Mouse (Mus musculus) T-helper 2 cell (primary cell): ENCODE measurements at regions not wholly inside any gene's neighbourhood (a gene's known extent, or its start where the extent isn't known, plus 50 kb on each side); places are given as distances from the start of the nearest gene placed in this dataset.

Experiments used
- in situ Hi-C: fragments of 300-600 bp; cut with MboI, MseI; formaldehyde crosslinking; loops from one replicate; pipeline ENCODE4 v1.15.1; 2025; ENCODE audit warnings: high pct_unique_total_duplicates

DNA sequence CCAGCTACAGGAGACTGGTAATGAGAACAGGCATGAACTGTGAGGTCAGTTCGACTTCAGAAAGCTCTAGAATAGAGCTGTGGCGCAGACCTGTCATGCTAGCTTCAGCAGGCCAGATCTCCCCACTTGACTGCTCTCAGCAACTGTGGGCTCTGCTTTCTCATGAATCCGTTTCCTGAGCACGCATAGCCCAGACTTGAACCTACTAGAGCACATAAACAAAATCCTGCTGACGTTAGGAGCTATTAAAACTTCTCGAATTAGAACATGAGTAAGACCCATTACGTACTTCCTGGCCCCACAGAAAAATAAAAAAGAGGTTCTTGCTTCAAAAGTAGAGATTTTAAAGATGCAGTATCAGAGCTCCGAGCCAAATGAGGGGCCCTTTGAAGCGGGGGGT lies 165.1 kb upstream of the Serp2 start:
- in situ Hi-C loops = no loop called here

DNA sequence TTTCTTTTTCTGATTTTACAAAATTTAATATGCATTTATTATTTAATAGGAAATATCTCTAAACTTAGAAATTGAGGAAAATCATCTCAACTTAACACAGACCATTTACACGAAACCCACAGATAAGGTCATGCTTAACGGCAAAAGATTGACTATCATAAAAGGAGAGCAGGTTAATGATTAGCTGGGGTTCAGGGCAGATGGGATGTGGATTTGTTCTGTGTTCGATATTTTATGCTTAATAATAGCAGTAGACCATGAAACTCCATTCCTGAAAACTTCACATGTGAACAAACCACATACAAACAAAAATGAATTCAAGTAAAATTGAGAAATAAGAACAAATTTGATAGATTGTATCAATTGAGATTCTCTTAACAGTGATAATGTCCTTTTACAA lies 160.4 kb upstream of the Serp2 start:
- in situ Hi-C loops = no loop called here

DNA sequence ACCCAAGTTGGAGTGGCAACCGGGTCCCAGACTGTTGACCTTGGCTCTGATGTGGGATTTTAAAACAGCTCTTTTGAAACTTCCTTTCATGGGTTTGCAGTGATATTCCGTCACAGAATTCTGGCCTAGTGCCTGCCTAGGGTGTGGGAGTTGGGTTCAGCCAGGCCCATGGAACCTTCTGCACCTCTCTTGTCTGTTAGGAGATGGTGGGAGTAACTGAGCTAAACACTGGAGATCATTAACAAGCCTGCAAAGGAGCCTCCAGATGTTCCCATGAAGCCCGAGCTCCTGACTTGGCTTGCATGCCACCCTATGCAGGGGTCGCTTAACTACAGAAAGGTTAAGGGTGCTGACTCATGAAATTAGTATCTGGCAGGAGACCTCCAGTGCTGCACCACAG lies 158.0 kb upstream of the Serp2 start:
- in situ Hi-C loops = no loop called here

DNA sequence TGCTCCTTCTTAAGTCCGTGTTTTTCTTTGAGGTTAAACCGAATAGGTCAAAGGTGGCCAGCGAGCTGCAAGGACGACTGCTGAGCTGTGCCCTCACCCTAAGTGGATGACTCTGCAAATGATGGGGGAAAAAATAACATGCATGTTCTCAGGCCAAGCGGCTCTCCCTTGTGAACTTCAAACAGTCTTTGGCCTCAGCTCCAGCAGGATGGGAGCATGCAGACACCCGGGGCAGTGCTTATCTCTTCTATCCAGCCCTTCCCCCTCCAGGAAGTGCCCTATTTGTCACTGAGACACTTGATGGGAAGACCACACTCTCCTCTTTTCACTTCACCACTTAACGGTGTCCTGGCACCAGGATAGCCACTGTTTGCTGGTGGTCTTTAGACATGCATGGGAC lies 157.3 kb upstream of the Serp2 start:
- in situ Hi-C loops = no loop called here

DNA sequence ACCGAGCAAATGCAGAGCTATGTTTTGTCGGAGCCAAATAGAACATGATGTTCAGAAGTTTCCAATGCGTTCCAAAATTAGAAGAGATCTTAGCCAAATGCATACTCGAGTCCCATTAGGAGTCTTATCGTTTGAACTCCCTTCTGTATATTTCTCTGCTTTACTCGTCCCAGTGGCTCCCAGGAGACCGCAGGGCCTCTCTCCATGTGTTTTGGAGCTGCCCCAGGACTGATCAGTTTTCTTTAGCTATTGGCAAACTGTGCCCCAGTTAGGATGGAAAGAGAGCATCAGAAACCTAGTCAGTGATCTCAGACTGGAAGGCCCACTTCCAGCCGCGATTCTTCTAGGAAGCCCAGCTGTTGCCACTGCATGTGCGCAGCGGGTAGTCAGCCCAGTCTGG lies 152.0 kb upstream of the Serp2 start:
- in situ Hi-C loops = no loop called here

DNA sequence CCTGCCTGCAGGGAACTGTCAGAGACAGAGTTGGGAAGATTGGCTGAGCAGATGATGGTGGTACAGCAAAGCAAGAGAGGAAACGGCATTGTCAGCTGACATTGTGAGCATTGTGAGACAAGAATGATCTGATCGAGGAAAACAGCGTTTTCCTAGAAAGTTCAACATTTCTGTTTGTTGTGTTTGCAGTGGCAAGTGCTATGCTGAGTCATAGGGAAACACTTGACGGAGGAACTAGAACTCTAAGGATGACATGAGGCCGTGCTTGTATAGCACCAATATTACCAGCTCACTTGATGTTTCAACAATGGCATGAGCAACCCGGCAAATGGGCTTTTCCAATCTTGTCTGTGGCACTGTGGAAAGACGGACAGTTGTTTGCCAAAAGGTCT lies 146.7 kb upstream of the Serp2 start:
- in situ Hi-C loops = no loop called here

DNA sequence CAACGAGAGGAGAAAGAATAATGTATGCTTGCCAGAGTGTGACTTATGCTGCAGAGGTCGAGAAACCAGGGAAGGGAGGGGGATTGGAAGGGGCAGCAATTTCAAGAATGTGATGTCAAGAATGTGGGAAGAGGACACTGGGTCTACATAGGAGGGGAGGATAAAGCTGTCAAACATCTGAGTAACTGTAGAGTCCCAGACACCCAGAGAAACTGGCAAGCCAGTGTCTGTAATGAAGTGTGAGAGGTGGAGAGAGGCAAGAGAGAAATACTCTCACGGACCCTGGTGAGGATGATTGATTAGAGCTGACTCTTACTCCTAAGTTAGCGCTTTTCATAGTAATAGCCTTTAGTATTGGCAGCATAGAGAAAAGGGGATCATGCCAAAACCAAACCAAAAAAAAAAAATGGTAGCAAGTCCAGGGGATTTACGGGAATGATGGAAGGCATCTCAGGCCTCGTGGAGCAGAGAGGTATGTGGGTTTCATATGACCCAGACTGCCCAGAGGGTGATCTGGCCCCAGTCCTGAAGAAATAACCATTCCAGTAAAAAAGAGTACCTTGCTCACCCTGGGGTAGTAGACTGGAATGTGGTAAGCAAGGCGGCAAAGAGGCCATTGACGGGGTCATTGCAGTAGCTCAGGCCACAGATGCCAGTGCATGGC lies 146.2 kb upstream of the Serp2 start:
- in situ Hi-C loops = no loop called here

DNA sequence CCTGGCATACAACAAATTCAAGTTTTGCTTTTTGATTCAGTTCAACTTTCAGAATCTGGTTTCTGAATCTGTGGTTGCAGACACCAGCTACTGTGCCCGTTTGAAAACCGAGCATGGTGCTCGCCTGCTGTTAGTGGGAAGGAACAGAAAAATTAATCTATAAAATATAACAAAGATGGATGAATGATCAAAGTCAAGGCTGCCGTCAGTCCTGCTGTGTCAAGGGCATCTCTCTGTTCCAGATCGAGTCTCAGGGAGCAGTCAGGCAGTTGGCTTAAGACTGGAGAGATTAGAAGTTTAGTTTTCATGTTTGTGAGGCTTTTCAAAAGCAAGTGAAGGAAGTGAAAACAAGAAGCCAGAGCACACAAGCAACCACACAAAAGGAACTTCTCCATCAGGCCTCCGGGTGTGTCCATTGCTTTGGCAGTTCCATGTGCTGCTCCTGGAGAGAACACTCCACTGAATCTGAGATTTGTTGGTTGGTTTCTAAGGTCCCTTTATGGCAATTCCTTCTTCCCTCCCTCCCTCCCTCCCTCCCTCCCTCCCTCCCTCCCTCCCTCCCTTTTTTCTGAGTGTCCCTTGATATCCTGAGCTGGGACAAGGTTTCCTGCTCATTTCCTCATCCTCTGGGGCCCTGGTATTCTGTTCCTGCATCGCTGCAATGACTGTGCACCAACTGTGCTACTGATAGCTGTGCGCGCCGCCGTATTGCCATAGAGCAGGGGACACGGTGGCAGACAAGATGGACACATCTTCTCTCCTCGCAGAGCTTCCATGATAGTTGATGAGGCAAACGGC lies 145.4 kb upstream of the Serp2 start:
- in situ Hi-C loops = no loop called here

DNA sequence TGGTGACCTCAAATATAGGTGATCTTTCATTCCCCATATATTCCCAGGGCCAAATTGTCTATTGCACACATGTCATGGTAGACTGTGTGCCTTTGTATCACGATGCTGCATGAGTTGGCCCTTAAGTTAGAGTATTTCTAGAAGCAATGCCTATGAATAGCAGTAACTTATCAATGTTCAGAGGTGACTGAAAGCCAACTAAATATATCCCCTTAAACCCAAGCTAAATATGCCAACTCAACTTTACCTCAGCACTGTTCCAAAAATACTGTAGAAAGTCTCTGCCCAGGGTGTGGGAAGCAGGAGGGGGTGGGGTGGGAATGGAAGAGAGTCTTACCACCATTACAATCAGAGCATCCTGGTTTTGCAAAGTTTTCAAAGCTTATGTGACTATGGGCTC lies 144.6 kb upstream of the Serp2 start:
- in situ Hi-C loops = no loop called here

DNA sequence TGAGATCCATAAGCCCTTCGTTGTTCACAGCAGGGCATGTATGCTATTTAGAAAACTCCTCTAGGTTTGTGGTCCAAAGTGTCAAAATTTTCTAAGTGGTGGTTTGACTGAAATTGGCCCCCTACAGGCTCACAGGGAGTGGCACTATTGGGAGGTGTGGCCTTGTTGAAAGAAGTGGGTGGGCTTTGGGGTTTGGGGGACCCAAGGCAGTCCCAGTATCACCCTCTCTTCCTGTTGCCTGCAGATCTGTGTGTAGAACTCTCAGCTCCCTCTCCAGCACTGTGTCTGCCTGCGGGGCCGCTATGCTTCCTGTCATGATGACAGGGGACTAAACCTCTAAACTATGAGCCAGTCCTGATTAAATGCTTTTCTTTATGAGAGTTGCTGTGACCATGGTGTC lies 144.1 kb upstream of the Serp2 start:
- in situ Hi-C loops = no loop called here

DNA sequence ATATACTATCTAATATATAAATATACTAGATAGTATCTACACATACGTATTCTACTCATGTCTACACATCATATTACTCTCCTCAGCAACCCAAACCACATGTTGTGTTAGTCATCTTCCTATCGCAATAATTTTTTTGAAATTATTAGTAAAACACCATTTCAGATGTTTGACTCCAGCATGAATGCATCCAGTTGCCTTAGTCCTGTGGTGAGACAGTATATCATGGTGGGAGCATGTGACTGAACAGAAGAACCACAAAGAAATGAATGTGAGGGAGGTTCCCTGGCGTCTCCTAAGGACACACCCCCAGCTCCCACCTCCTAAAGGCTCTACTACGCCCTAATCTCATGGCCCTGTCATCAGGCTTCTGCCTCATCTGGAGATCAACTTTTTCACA lies 143.5 kb upstream of the Serp2 start:
- in situ Hi-C loops = no loop called here

DNA sequence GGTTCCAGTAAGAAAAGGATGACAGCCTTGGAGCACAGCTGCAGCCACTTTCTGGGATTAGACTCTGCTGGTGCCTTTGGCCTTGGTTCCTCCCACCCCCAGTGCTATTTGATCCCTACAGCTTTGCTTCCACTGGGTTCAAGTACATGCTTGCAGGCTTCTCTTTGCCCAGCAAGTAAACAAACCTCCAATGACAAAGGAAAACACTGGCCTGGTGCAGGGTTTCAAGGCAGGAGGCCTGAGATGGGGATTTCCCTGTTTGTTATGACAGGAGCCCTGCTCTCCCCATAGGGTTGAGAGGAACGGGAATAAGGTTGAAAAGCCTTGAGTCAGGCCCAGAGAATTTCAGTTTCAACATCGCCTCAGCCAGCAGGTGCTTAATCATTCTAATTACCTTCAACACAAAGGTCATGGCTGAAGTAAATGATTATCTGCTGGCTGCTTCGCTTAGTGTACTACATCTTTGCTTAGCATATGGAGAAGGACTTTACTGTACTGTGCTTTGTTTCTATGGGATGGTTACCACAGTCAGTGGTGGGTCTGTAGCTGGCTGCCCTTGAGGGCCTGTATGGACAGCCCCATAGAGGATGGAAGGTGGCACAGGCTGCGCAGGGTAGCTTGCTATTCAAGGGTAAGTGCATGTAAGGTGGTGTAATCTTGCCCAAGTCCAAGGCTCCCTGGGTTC lies 142.2 kb upstream of the Serp2 start:
- in situ Hi-C loops = no loop called here

DNA sequence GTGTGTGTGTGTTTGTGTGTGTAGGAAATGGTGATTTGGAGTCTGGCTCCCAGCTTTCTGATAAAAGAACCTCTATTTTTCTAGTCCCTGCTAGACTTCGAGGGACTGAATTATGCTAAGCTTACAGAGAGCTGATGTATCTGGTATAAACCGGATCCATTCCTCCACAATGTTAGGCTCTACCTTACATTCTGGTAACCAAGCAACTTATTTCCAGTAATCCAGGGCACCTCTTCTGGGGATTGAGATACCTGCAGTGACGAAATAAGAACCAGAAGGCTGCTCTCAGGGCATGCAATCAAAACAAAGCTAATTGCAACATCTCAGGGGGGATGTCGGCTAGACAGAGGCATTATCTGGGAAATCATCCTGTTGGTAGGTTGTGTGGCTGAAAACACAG lies 140.0 kb upstream of the Serp2 start:
- in situ Hi-C loops = no loop called here

DNA sequence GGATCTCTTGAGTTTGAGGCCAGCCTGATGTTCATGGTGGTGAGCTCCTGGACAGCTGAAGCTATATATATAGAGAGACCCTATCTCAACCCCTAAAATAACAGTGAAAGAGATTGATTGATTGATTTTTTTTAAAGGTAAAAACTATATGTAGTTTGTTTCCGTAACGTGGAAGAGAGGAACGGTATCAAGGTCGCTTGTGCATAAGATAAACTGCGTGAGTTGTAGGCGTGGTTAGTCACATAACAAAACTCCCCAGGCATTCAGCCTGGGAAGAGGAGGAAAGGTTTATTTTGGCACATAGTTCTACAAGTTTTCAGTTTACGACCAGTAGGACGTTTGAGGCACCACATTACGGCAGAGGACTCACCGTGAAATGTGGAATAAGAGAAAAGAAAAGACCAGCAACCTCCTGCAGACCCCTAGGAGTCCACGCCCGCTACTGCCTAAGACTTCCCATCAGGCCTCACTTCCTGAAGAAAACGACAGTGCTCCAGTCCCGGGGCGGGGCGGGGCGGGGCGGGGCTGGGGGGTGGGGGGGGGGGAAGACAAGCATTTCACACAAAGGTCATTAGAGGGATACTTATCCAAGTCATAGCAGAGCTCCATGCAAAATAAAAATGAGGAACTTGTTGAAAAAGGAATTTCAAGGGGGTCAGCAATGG lies 139.1 kb upstream of the Serp2 start:
- in situ Hi-C loops = no loop called here

DNA sequence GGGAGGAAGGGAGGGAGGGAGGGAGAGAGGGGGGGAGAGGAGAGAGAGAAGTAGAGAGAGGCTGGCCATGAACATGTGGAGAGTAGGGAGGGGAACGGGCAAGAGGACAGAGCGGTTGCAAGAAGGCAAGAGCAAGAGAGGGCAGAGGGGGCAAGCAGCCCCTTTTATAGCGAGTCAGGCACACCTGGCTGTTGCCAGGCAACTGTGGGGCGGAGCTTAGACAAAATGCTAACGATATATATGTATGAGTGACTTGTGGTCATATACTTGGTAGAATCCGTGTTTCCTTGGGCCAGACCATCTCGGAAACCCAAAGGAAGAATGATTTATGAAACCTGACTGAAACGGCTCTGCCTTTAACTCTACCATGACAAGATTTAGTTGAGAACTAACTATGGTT lies 138.2 kb upstream of the Serp2 start:
- in situ Hi-C loops = no loop called here

DNA sequence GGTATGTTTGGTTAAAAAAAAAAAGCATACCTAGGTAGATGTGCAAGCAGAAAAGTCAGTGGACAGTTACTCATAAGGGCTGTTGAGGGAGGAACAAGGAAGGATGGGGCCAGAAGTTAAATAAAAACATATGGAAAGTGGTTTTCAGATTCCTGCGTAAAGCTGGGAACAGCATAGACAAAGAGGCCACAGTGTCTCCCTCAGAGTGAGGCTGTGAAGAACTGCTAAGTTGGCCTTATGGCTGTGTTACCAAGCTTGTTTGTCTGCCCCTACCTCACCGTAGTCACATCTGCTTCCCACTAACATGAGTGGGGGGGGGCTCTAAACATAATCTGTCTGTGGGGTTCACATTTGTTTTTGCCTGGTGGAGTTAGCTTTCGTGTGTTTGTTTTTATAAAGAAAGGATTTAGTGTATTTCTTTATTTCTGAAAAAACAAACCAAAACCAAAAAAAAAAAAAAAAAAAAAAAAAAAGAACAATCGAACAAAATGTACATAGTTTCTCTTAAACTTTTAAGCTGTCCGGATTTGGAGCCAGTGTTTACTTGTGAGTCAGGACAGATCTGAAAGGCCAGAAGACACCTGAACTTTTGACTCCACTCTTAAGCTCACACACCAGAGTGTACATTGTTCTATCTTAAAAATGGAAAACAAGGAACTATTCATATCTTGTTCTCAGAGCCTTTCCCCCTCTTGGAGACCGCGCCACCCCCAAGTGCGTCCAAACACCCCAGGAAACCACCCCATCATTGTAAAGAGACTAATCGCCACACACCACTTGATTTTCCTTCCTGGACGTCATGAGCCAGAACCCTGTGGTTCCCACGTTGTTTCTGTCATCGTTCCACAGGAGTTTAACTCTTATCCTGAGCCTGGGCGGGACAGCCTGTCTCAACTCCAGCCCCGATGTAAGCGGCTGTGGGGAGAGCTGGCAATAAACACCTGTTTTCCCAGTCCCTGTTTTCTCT lies 136.9 kb upstream of the Serp2 start:
- in situ Hi-C loops = no loop called here

DNA sequence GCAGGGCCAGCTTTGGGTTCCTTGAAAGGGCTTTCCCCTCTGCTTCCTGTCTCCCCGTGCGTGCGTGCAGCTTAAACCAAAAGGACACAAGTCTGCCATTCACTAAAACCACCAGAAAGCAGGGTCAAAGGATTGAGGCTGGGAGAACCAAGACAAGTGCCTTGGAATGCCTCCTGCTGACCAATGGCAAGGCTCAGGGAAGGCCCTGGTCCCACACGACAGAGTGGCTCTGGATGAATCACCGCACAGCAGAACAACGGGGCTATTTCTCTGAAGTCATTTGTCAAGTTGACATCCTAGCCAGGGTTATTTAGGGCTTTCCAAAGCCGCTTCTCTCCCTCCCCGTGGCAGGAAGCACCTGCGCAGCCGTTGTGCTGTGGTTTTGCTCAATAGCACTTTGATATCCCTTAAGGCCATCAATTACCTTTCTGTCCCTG lies 131.3 kb upstream of the Serp2 start:
- in situ Hi-C loops = no loop called here

DNA sequence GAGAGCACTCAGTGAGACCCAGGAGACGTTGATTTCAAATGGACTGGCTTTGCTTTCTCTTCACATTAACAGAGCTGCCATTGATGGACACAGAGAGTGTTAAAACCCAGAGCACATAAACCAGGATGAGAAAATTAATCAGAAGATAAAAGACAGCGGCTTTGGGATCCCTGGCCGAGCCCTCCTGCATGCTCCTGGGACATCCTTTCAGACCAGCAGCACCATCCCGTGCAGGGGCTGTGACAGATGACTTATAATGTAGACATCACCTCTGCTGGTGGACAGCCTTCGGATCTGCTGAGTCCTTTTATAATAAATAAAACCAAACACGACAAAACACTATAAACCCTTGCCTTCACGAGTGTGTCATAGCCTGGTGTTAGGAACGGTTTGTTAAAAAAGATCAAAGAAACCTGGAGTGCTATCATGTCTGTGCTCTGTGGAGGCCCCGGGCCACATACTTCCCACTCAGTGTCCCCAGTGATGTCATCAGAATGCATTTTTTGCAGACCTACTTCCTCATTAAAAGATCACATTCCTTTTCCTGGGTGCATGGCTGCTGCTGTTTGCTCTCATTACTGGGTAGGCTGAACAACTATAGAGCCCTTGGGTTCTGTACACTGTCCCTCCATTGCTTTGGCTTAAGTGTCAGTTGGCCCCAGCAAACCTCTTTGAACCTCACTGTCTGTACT lies 130.2 kb upstream of the Serp2 start:
- in situ Hi-C loops = no loop called here

DNA sequence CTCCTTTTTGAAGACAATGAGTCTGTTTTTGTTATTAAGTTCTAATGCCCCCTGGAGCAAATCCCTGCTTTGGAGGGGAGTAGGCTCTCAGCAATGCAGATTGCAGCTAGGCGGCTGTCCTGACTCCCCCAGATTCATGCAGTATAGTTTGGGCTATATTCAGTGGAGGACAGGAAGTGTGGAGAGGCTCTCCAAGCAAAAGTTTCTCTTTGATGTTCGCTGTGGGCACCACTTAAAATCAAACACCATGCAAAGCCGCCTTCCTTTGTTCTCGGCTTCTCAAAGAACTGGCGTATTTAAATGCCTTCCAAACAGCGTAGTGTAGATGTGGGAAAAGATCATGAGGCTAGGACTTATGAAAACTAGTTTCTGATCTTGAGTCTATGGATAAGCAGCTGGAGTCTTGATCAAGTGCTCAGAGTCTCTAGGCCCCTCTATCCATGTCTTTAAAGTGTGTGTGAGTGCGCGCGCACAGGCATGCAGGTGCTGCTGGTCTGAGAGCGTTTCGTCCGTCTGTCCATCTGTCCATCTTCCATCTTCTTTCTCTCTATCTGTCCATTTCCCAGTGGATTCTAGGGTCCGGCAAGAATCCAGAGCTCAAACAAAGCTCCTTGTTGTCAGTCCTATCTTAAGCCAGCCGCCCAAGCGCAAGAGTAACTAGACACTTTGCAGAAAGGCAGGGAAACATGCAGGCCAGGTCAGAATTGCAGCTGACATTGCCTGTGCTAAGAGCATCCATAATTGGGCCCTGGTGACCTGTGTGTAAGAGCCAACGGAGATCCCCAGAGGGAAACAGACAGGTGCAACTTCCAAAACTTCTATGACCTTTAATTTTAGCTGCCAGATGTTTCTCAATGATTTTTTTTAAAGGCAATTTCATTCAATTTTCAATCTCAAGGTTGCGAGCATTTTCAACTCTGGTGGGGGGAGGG lies 129.4 kb upstream of the Serp2 start:
- in situ Hi-C loops = no loop called here

DNA sequence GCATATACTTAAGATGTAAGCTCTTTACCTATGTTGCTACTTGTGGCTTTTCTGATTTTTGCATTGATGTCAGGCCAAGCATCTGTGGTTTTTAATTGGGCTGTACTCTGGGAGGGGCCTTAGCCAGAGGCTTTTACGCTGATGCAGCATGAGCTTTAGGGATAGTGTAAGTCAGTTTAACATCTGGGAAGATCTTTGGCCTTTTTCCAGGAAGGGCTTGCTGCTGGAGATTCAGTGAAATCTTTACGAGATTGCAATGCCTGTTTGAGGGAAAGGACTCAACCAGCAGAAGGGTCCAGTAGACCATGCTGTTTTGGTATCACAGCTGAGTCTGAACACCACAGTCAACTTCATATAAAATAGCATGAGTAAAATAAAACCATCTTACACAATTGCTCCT lies 127.6 kb upstream of the Serp2 start:
- in situ Hi-C loops = no loop called here
